Mouse (Mus musculus) forebrain, embryonic 12.5 days (tissue): Measurements from ENCODE around the gene Pdlim7. TPM values are rescaled to one million over a fixed set of nuclear protein-coding genes. Genes with fewer than 3 reads are reported as not detected.
A peak's percentile ranks its signal among the peaks of the same experiment; 100 is the strongest.

Experiments used
- ATAC-seq: fragments of 200-750 bp; cut with Nextera tagmentation; 2 replicates; pipeline ENCODE4 v1.8.0; 2017; ENCODE audit warnings: moderate TSS enrichment; ENCODE audit not compliant: low FRiP score
- H3K27ac ChIP-seq: fragments of 300-500 bp; sonication (generic); 2 replicates; pipeline ENCODE4 v1.5.1; 2016; ENCODE audit warnings: mild to moderate bottlenecking
- H3K27me3 ChIP-seq: fragments of 300-500 bp; sonication (generic); 2 replicates; pipeline ENCODE4 v1.6.1; 2016; ENCODE audit warnings: mild to moderate bottlenecking
- H3K36me3 ChIP-seq: fragments of 300-500 bp; sonication (generic); replicated peaks from 2 replicates; pipeline ENCODE4 v1.6.1; 2016; ENCODE audit warnings: mild to moderate bottlenecking
- H3K4me1 ChIP-seq: fragments of 300-500 bp; sonication (generic); 2 replicates; pipeline ENCODE4 v1.6.1; 2016
- H3K4me2 ChIP-seq: fragments of 300-500 bp; sonication (generic); 2 replicates; pipeline ENCODE4 v1.6.1; 2016; ENCODE audit warnings: mild to moderate bottlenecking, moderate library complexity
- H3K4me3 ChIP-seq: fragments of 300-500 bp; sonication (generic); replicated peaks from 2 replicates; pipeline ENCODE4 v1.5.1; 2016; ENCODE audit warnings: mild to moderate bottlenecking
- H3K9ac ChIP-seq: fragments of 300-500 bp; sonication (generic); 2 replicates; pipeline ENCODE4 v1.6.1; 2016; ENCODE audit warnings: mild to moderate bottlenecking
- H3K9me3 ChIP-seq: fragments of 300-500 bp; sonication (generic); 2 replicates; pipeline ENCODE4 v1.6.1; 2016
- WGBS: fragments of 180-500 bp; shearing (Covaris S2); methylation state at CpG from one replicate; pipeline ENCODE4 v1.1.7; 2016; 5-methylcytosine and 5-hydroxymethylcytosine counted together
- polyA plus RNA-seq: library from polyadenylated mRNA; unstranded; fragments of >200 nt; fragmentation: Nextera tagmentation; extraction: Ambion mirVana; gene quantifications from 2 replicates; pipeline ENCODE4 v1.2.1, GENCODE M21; 2016

Pdlim7 gene
- polyA plus RNA-seq, 1 experiment from 2014 or later, result 147 TPM

DNA sequence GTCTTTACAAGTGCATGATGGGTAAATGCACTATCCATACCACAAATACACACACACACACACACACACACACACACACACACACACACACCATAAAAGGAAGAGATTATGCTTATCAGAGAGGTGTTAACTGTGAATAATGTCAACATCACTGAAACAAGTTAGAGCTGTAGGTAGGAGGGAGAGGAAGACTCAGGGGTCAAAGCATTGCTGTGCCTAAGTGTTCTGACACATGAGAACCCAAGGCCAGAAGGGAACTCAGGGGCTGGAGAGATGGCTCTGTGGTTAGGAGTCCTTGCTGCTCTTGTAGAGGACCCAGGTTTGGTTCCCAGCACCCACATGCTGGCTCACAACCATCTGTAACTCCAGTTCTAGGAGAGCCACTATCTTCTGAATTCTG, 33.5 kb downstream of the Pdlim7 start:
- peaks cover 82% of the 10 kb centered on the region for H3K36me3 ChIP-seq
- no peak overlapping the region for H3K9ac ChIP-seq
- no peaks in the 10 kb centered on the region for H3K9me3 ChIP-seq
- peaks cover 41% of the 10 kb centered on the region for H3K4me1 ChIP-seq
- no peaks in the 10 kb centered on the region for H3K27me3 ChIP-seq
- no peak overlapping the region for H3K4me3 ChIP-seq
- H3K27ac ChIP-seq, result peak overlapping the region; percentile 1; the same call in 1 of the 2 replicates
- no peak for ATAC-seq
- H3K4me2 ChIP-seq, result no peak overlapping the region

DNA sequence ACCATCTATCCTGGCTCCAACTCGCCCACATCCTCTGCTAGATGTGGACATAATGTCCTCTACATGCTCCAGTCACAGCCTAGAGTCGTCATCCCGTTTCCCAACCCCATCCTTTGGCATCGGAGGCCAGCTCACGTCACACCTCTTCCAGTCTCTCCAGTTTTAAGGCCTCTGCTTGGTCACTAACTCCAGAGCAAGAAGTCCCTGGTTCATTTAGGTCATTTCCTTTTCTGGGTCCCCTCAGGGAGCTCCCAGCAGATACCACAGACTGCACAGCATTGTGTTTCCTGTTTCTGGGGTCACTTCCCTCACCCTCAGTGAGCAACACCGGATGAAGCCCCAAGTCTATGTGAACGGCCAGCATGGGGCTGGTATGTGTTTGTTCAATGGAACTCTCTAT, 34.5 kb downstream of the Pdlim7 start:
- no peak for ATAC-seq
- WGBS, result 86% methylated on average over 7 of the region's 7 CpGs
- 0 out of 2 replicates have a peak overlapping the region, but pooled peaks have one; percentile 31 for H3K27ac ChIP-seq
- H3K4me1 ChIP-seq, result peaks cover 41% of the 10 kb centered on the region
- no peaks in the 10 kb centered on the region for H3K27me3 ChIP-seq
- H3K36me3 ChIP-seq, result peaks cover 92% of the 10 kb centered on the region
- H3K4me2 ChIP-seq, result no peak overlapping the region
- no peak overlapping the region for H3K9ac ChIP-seq
- H3K9me3 ChIP-seq, result no peaks in the 10 kb centered on the region
- no peak overlapping the region for H3K4me3 ChIP-seq

DNA sequence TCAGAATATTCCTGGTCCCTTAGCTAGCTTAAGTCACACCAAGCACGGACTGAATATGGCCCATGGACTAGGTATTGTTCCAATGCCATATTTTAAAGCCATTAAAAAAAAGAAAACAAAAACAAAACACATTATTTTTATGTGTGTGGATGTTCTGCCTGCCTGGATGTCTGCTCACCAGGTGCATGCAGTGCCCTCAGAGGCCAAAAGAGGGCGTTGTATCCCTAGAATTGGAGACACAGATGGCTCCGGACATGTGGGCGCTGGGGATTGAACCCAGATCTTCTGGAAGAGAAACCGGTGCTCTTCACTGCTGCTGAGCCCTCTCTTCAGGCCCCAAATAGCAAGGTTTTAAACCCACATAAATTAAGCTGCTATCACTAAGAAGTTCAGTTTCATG, 35.4 kb downstream of the Pdlim7 start:
- Histone ChIP-seq H3K36me3 (peaks cover 96% of the 10 kb centered on the region), H3K9ac (no peak overlapping the region), H3K27ac (0 out of 2 replicates have a peak overlapping the region, but pooled peaks have one; percentile 8), H3K9me3 (no peaks in the 10 kb centered on the region), H3K4me1 (peaks cover 41% of the 10 kb centered on the region), H3K4me3 (no peak overlapping the region), H3K27me3 (no peaks in the 10 kb centered on the region), H3K4me2 (no peak overlapping the region)
- no peak for ATAC-seq
- 48% methylated on average over 5 of the region's 5 CpGs for WGBS

DNA sequence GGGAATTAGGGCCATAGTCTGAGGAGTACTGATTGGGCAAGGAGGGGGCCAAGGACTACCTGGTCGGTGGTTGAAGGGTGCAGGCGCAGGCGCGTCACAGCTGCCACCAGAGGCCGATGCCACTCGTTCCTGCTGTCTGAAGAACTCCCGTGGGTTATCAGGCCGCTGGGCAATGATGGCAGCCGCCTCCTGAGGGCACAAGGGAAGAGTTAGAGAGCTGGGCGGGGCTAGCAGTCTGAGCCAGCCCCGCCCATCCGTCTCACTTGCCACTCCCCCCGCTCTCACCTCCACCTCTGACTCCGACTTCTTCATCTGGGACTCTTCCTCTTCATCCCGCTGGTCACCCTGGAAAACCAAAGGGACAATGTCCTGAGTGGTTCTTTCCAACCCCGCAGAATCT, 36.0 kb downstream of the Pdlim7 start:
- no peak overlapping the region for H3K4me2 ChIP-seq
- 73% methylated on average over 16 of the region's 16 CpGs for WGBS
- no peak overlapping the region for H3K9ac ChIP-seq
- no peak overlapping the region for H3K4me3 ChIP-seq
- no peaks in the 10 kb centered on the region for H3K9me3 ChIP-seq
- peaks cover 91% of the 10 kb centered on the region for H3K36me3 ChIP-seq
- H3K4me1 ChIP-seq, result peaks cover 41% of the 10 kb centered on the region
- H3K27me3 ChIP-seq, result no peaks in the 10 kb centered on the region
- no peak for ATAC-seq
- H3K27ac ChIP-seq, result 0 out of 2 replicates have a peak overlapping the region, but pooled peaks have one; percentile 8

DNA sequence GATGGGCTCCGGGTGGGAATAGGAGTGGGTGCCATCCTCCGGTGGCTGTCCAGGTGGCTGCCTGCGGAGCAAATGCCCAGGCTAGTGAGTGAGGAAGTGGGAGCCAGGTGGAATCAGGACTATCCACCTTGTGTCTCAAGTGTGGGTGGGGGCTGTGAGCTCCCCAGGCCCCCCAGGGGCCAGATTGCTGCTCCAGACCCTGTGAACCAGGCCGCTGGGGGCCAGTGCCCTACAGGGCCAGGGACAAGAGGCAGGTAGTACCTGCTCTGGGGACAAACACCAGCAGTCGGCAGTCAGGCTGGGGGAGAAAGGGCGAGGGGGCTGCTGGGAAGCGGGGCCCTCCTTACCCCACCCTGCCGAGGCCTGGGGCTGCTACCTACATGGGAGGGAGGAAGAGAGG, 37.2 kb downstream of the Pdlim7 start:
- Histone ChIP-seq H3K4me2 (no peak overlapping the region), H3K9ac (no peak overlapping the region), H3K9me3 (no peaks in the 10 kb centered on the region), H3K27ac (peak overlapping the region; percentile 57), H3K4me1 (peaks cover 50% of the 10 kb centered on the region), H3K27me3 (no peaks in the 10 kb centered on the region), H3K4me3 (no peak overlapping the region), H3K36me3 (peaks cover 79% of the 10 kb centered on the region)
- 91% methylated on average over 8 of the region's 8 CpGs for WGBS
- ATAC-seq, result no peak

DNA sequence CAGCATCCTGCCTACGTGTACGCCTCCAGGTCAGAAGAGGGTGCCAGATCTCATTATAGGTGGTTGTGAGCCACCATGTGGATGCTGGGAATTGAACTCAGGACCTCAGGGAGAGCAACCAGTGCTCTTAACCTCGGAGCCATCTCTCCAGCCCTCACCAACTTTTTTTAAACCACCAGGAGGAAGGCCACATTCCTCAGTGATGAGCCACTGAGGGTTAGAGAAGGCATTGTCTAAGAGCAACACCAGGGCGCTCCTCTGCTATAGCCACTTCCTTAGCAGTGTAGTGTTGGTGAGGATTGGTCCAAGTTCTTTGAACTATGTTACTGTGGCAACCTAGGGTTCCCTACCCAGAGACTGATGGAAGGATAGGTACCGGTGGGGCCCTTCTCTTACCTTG, 37.7 kb downstream of the Pdlim7 start:
- H3K27ac ChIP-seq, result peak overlapping the region; percentile 82
- no peak overlapping the region for H3K4me2 ChIP-seq
- peaks cover 55% of the 10 kb centered on the region for H3K4me1 ChIP-seq
- H3K27me3 ChIP-seq, result no peaks in the 10 kb centered on the region
- 93% methylated on average over 5 of the region's 5 CpGs for WGBS
- no peaks in the 10 kb centered on the region for H3K9me3 ChIP-seq
- peaks cover 74% of the 10 kb centered on the region for H3K36me3 ChIP-seq
- ATAC-seq, result no peak
- no peak overlapping the region for H3K9ac ChIP-seq
- no peak overlapping the region for H3K4me3 ChIP-seq

DNA sequence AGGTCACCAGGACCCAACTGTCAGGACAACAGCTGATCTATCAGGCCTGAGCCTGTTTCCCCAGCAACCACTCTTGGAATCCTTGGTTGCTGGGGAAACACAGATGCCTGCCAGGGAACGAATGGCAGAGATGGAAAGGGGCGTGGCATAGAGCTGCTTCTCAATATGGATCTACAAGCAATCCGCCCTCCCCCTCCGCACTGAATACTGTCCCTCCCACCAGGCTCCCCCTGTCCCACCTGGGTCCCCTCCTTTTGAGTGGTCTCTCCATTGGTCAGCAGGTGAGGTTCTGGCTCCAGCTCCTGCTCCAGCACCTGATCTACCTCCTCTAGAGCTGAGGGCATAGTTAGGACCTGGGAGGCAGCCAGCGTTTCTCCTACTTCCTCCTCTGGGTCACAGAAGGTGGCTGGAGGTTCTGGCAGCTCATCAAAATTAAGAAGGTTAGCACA, 38.8 kb downstream of the Pdlim7 start:
- peaks cover 63% of the 10 kb centered on the region for H3K36me3 ChIP-seq
- WGBS, result 23% methylated on average over 5 of the region's 5 CpGs
- H3K27me3 ChIP-seq, result no peaks in the 10 kb centered on the region
- peak; percentile 27 for ATAC-seq
- no peaks in the 10 kb centered on the region for H3K9me3 ChIP-seq
- peak overlapping the region; percentile 19 for H3K4me2 ChIP-seq
- peak overlapping the region; percentile 33; the same call in 1 of the 2 replicates for H3K9ac ChIP-seq
- H3K4me1 ChIP-seq, result peaks cover 66% of the 10 kb centered on the region
- H3K4me3 ChIP-seq, result no peak overlapping the region
- H3K27ac ChIP-seq, result peak overlapping the region; percentile 82

DNA sequence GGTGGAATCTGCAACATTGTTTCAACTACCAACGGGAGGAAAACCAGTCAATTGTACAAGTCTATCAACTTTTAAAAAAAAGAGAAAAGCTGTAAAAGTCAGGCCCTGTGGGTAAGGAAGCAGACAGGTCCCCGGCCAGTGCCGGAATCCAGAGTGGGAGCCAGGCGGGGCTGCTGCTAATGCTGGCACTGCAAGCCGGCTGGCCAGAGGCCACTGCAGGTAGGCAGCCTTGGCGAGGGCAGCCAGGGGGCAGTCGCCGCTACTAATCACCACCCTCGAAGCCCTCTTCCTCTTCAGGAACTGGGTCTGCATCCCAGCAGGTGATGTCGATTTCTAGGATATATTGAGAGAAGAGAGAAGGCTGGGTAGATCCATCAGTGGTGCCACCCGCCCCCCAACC, 39.5 kb downstream of the Pdlim7 start:
- peak overlapping the region; percentile 19; the same call in 1 of the 2 replicates for H3K4me2 ChIP-seq
- H3K27me3 ChIP-seq, result no peaks in the 10 kb centered on the region
- peaks cover 73% of the 10 kb centered on the region for H3K4me1 ChIP-seq
- WGBS, result 66% methylated on average over 11 of the region's 11 CpGs
- no peak overlapping the region; the same call in 1 of the 2 replicates for H3K4me3 ChIP-seq
- H3K9me3 ChIP-seq, result no peaks in the 10 kb centered on the region
- H3K27ac ChIP-seq, result peak overlapping the region; percentile 50; the same call in 1 of the 2 replicates
- ATAC-seq, result no peak
- H3K36me3 ChIP-seq, result peaks cover 56% of the 10 kb centered on the region
- no peak overlapping the region for H3K9ac ChIP-seq

DNA sequence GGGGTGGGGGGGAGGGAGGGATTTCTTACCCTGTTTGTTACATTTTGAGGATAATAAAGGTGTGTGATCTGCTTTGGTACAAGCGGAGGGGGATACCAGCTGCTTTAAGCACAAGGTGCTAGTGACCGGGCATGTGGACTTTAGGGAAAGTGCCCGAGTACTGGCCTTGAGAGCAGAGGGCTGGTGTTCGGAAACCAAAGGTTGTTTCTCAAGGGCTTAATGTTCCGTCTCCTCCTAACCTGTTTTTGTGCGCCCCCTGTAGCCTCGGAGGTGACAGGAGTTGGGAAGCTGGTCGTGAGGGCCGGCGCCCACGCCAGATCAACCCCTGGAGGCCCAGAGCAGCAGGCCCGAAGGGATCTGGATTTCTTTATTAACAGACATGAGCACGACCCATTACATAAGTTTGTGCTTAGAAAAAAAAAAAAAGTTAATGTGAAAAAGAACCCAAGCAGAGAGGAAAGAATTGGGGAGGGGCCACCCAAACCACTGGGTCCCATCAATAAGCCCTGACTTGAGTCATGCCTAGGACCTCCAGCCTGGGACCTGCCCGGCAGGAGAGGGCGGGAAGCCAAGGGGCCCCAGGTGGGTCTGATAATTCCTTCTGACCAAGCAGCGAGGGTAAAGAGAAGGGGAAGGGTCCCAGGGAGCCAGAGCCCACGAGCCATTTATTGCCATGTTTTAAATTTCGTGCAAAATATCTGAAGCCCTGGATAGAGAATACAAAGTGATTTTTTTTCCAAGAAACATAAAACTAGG, 40.2 kb downstream of the Pdlim7 start:
- ATAC-seq, result no peak
- peaks cover 51% of the 10 kb centered on the region for H3K36me3 ChIP-seq

DNA sequence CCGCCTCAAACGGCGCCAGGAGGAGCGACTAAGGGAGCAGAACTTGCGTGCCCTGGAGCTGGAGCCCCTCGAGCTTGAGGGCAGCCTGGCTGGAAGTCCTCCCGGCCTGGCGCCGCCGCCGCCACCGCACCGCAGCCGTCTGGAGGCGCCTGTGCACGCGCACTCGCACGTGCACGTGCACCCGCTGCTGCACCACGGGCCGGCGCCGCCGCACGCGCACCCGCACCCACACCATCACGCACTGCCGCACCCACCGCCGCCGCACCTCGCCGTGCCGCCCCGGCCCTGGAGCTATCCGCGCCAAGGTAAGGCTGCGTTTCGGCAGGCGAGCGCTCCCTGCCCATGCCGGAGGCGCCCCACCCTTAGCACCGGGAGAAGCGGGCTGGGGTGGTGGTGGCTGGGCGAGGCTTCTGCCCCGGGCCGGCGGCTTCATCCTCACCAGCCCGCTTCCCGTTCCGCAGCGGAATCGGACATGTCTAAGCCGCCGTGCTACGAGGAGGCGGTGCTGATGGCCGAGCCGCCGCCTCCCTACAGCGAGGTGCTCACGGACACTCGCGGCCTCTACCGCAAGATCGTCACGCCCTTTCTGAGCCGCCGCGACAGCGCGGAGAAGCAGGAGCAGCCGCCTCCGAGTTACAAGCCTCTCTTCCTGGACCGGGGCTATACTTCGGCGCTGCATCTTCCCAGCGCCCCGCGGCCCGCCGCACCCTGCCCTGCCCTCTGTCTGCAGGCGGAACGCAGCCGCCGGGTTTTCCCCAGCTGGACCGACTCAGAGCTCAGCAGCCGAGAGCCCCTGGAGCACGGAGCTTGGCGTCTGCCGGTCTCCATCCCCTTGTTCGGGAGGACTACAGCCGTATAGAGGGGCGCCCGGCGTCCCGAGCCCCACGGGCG, 41.1 kb downstream of the Pdlim7 start:
- under 1% methylated on average over 97 of the region's 103 CpGs for WGBS
- ATAC-seq, result peak; percentile 40
- H3K36me3 ChIP-seq, result peaks cover 42% of the 10 kb centered on the region
- H3K9ac ChIP-seq, result peak overlapping the region; percentile 79
- peak overlapping the region; percentile 89 for H3K27ac ChIP-seq
- peak overlapping the region; percentile 99 for H3K4me2 ChIP-seq
- H3K9me3 ChIP-seq, result no peaks in the 10 kb centered on the region
- peaks cover 87% of the 10 kb centered on the region for H3K4me1 ChIP-seq
- peak overlapping the region; percentile 57 for H3K4me3 ChIP-seq
- H3K27me3 ChIP-seq, result no peaks in the 10 kb centered on the region

More for the DNA sequence above, 40.2 kb downstream of the Pdlim7 start:
- H3K4me1 ChIP-seq, result peaks cover 80% of the 10 kb centered on the region
- peak overlapping the region; percentile 79 for H3K9ac ChIP-seq
- no peaks in the 10 kb centered on the region for H3K27me3 ChIP-seq
- 18% methylated on average over 18 of the region's 18 CpGs for WGBS
- no peaks in the 10 kb centered on the region for H3K9me3 ChIP-seq
- peak overlapping the region; percentile 99 for H3K4me2 ChIP-seq
- H3K4me3 ChIP-seq, result peak overlapping the region; percentile 57
- peak overlapping the region; percentile 89 for H3K27ac ChIP-seq

DNA sequence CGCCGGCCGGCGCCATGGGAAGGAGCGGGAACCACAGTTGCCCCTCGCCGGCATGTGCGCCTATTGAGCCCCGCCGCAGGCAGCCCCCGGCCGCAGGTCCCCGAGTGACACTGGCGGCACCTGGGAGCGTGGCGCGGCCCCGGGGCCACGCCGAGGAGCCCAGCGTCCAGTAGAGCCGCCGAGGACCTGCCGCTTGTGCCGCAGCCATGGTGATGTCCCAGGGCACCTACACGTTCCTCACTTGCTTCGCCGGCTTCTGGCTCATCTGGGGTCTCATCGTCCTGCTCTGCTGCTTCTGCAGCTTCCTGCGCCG, 41.7 kb downstream of the Pdlim7 start:
- WGBS, result under 1% methylated on average over 25 of the region's 31 CpGs
- peak overlapping the region; percentile 79 for H3K9ac ChIP-seq
- H3K9me3 ChIP-seq, result no peaks in the 10 kb centered on the region
- H3K4me2 ChIP-seq, result peak overlapping the region; percentile 99
- H3K4me1 ChIP-seq, result peaks cover 93% of the 10 kb centered on the region
- no peaks in the 10 kb centered on the region for H3K27me3 ChIP-seq
- H3K4me3 ChIP-seq, result peak overlapping the region; percentile 57
- H3K36me3 ChIP-seq, result peaks cover 36% of the 10 kb centered on the region
- H3K27ac ChIP-seq, result peak overlapping the region; percentile 89
- ATAC-seq, result no peak; the same call in 1 of the 2 replicates

DNA sequence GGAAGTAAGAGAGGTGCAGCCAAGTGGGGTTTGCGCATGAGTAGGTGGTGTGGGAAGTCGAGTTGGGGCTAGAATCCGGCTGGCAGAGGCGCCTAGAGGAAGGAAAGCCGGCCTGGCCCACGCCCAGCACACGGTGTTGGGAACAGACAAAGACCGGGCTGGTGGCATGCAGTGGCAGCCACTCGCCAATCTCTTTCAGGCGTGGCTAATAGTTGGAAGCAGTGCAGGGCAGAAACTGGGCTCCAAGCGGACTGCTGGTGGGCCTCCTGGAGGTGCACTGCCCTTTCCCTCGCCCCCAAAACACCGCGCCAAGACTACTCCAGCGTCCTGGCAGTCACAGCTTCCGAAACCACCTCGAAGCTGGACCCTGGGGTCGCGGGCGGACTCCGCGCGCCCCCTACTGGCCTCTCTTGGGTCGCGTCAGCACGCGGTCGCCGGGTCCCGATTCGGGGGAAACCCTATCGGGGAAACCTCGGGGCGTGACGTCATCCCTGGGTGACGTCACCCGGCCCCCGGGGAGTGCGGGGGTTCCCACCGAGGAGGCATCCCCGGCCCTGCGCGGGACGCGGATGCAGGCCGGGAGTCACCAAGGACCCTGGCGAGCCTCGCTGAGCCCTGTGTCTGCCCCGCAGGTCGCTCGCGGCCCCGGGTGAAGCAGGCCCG, 42.2 kb downstream of the Pdlim7 start:
- Histone ChIP-seq H3K27me3 (no peaks in the 10 kb centered on the region), H3K36me3 (peaks cover 31% of the 10 kb centered on the region), H3K4me3 (peak overlapping the region; percentile 57), H3K4me1 (peaks cover 96% of the 10 kb centered on the region), H3K4me2 (peak overlapping the region; percentile 99), H3K27ac (peak overlapping the region; percentile 89), H3K9ac (peak overlapping the region; percentile 79), H3K9me3 (no peaks in the 10 kb centered on the region)
- WGBS, result under 1% methylated on average over 51 of the region's 54 CpGs
- ATAC-seq, result peak; percentile 62
